Mouse (Mus musculus) intestine, embryonic 16.5 days (tissue): ENCODE results near the gene Tnfsf10. TPM values are rescaled to one million over a fixed set of nuclear protein-coding genes. Genes with fewer than 3 reads are reported as not detected.

Experiments used
- ATAC-seq: fragments of 200-750 bp; cut with Nextera tagmentation; 2 replicates; pipeline ENCODE4 v1.8.0; 2017; ENCODE audit warnings: moderate TSS enrichment, moderate library complexity
- H3K27ac ChIP-seq: fragments of 300-500 bp; sonication (generic); 2 replicates; pipeline ENCODE4 v1.5.1; 2014; ENCODE audit warnings: mild to moderate bottlenecking, low read length
- H3K27me3 ChIP-seq: fragments of 300-500 bp; sonication (generic); replicated peaks from 2 replicates; pipeline ENCODE4 v1.6.1; 2014; ENCODE audit warnings: low read length, control low read depth, mixed read lengths; ENCODE audit not compliant: control insufficient read depth, insufficient read depth
- H3K36me3 ChIP-seq: fragments of 300-500 bp; sonication (generic); 2 replicates; pipeline ENCODE4 v1.6.1; 2014; ENCODE audit warnings: low read length, control low read depth; ENCODE audit not compliant: control insufficient read depth, insufficient read depth
- H3K4me1 ChIP-seq: fragments of 300-500 bp; sonication (generic); 2 replicates; pipeline ENCODE4 v1.6.1; 2014; ENCODE audit warnings: low read length, control low read depth, mixed read lengths; ENCODE audit not compliant: control insufficient read depth, insufficient read depth
- H3K4me2 ChIP-seq: fragments of 300-500 bp; sonication (generic); 2 replicates; pipeline ENCODE4 v1.6.1; 2014; ENCODE audit warnings: low read depth, low read length, control low read depth
- H3K4me3 ChIP-seq: fragments of 300-500 bp; sonication (generic); 2 replicates; pipeline ENCODE4 v1.5.1; 2014; ENCODE audit warnings: mild to moderate bottlenecking, low read length
- H3K9ac ChIP-seq: fragments of 300-500 bp; sonication (generic); 2 replicates; pipeline ENCODE4 v1.6.1; 2014; ENCODE audit warnings: low read depth, low read length
- H3K9me3 ChIP-seq: fragments of 300-500 bp; sonication (generic); 2 replicates; pipeline ENCODE4 v1.6.1; 2016; ENCODE audit warnings: low read length, control low read depth; ENCODE audit not compliant: control insufficient read depth
- WGBS: fragments of 180-500 bp; shearing (Covaris S2); extraction: QIAGEN DNeasy Blood & Tissue Kit; methylation state at CpG from one replicate; pipeline ENCODE4 v1.1.7; 2014; 5-methylcytosine and 5-hydroxymethylcytosine counted together
- polyA plus RNA-seq: library from polyadenylated mRNA; unstranded; fragments of >200 nt; fragmentation: Nextera tagmentation; extraction: Ambion mirVana; gene quantifications from 2 replicates; pipeline ENCODE4 v1.2.1, GENCODE M21; 2015

Tnfsf10 gene
- polyA plus RNA-seq, 1 experiment from 2014 or later: 0.76 TPM

DNA sequence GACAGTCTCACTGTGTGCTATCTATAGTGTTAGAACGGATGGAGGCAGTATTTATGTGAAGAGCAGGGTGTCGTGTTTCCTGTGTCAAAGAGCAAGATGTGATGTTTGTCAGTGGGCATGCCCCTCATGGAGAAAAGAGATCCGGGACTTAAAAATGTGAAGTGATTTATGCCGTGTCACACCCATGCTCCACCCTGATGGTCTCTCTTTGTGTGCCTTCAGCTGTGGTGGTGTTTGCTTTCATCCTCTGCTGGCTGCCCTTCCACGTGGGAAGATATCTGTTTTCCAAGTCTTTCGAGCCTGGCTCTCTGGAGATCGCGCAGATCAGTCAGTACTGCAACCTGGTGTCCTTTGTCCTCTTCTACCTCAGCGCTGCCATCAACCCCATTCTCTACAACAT, 57.6 kb downstream of the Tnfsf10 start:
- Histone ChIP-seq H3K36me3 (no peaks in the 10 kb centered on the region), H3K4me1 (no peaks in the 10 kb centered on the region), H3K9me3 (no peaks in the 10 kb centered on the region), H3K4me3 (no peak overlapping the region), H3K4me2 (no peak overlapping the region), H3K9ac (no peak overlapping the region), H3K27me3 (peaks cover 32% of the 10 kb centered on the region), H3K27ac (no peak overlapping the region)
- ATAC-seq: no peak
- 47% methylated on average over 9 of the region's 9 CpGs for WGBS

DNA sequence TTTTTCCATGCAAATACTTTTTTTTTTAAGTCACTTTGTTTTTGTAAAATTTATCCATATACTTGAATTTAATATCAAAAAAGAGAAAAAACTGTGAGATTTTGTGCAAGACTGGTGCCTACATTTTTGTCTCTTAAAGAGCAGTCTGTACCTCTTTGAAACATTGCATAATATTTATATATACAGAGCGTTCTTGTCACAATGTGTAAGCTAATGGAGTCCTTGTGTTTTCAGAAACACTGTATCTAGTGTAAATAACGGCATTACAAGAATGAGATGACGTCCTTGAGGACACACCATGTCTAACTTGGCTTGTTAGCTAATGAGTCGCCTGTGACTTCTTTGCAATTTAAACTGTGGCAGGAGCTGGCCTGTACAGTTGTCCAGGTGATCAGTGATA, 61.1 kb downstream of the Tnfsf10 start:
- Histone ChIP-seq H3K36me3 (no peaks in the 10 kb centered on the region), H3K27ac (no peak overlapping the region), H3K4me3 (no peak overlapping the region), H3K9ac (no peak overlapping the region), H3K4me1 (no peaks in the 10 kb centered on the region), H3K9me3 (no peaks in the 10 kb centered on the region), H3K27me3 (peaks cover 5% of the 10 kb centered on the region), H3K4me2 (no peak overlapping the region)
- no peak for ATAC-seq
- WGBS: 53% methylated on average over 4 of the region's 4 CpGs

DNA sequence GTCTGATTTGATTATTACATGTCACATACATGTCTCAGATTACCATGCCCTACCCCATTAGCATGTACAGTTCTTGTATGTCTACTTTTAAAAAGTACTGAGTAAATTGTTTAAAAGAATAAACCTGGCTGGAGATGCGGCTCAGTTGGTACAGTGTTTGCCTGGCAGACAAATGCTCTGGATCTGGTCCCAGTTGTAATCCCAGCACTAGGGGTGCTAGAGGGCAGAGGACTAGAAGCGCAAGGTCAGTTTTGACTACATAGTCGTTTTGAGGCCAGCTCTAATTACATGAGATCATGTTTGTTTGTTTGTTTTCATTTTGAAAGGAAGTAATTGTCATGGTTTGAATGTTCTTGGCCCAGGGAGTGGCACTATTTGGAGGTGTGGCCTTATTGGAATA, 68.0 kb downstream of the Tnfsf10 start:
- no peak for ATAC-seq
- no peaks in the 10 kb centered on the region for H3K9me3 ChIP-seq
- no peak overlapping the region for H3K4me3 ChIP-seq
- no peaks in the 10 kb centered on the region for H3K36me3 ChIP-seq
- no peaks in the 10 kb centered on the region for H3K4me1 ChIP-seq
- H3K9ac ChIP-seq: no peak overlapping the region
- 64% methylated on average over 3 of the region's 3 CpGs for WGBS
- H3K27ac ChIP-seq: no peak overlapping the region
- no peak overlapping the region for H3K4me2 ChIP-seq
- H3K27me3 ChIP-seq: no peaks in the 10 kb centered on the region

DNA sequence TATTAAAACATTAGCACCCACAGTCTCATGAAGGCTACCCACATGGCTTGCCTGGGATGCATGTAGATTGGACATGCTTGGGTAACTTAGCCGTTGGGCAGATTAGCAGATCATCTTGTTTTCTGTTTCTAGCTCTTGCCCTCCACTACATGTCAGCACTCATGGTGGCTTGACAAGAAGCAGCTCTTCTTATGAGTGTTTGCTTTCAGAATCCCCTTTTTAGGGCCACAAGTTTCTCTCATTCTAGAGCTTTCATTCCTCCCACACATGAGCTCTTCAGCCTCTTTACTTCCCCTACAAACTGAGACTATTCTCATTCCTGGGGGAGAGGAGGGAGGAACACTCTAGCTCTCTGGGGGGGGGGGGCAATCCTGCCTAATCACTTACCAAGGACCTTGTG, 73.1 kb downstream of the Tnfsf10 start:
- no peaks in the 10 kb centered on the region for H3K27me3 ChIP-seq
- no peak overlapping the region for H3K27ac ChIP-seq
- no peak overlapping the region for H3K4me3 ChIP-seq
- H3K9ac ChIP-seq: no peak overlapping the region
- no peak overlapping the region for H3K4me2 ChIP-seq
- 78% methylated on average over 1 of the region's 1 CpGs for WGBS
- H3K36me3 ChIP-seq: no peaks in the 10 kb centered on the region
- H3K9me3 ChIP-seq: no peaks in the 10 kb centered on the region
- no peaks in the 10 kb centered on the region for H3K4me1 ChIP-seq
- ATAC-seq: no peak

Other genes starting within 250 kb of the Tnfsf10 start
- gene Ect2, start 163.2 kb upstream of the Tnfsf10 start, polyA plus RNA-seq: 38.6 and 41.7 TPM in 2 replicates
- gene Nceh1, start 134.1 kb upstream of the Tnfsf10 start, polyA plus RNA-seq: 9.4 and 10.1 TPM in 2 replicates
- gene Ghsr, start 54.3 kb downstream of the Tnfsf10 start, polyA plus RNA-seq: not detected in 2 replicates